Mouse (Mus musculus): ENCODE results near the gene Ccdc181.

DNA sequence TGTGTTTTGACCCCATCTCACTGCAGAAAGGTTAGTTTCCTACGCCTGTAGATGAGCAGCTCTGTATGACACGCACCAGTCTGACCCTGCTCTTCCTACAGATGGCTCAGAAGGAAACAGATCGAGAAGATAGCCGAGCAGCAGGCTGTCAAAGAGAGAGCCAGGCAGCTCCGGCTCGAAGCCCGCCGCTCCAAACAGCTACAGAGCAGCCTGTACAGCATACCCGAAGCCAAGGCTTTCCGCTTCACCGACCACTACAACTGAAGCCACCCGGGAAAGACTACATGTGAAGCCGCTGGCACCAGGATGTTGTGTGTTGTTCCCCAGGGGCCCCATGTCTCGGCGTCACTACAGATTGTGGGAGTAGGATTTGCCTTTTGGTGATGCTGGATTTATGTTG, 12.0 kb downstream of the Ccdc181 start:
- TF ChIP-seq CTCF (IDR thresholded peaks at IDR 0.05; ENCODE audit: extremely low read depth, insufficient read length, insufficient replicate concordance, low read depth, low read length) (no peak), POLR2A (IDR thresholded peaks at IDR 0.05; ENCODE audit: low read depth, low read length) (no peak)

Measured in small intestine, adult 2 months (tissue).